Mouse (Mus musculus) cerebellum, adult 18-20 months (tissue): Measurements from ENCODE around the gene Cela1.

Source experiments
- DNase-seq, 2 experiments: peaks; one replicate each; pipeline ENCODE4 v3.0.0; 2021

The Cela1 gene

GRCm38 (mm10) chr15:100669337-100669736, 18.4 kb downstream of the Cela1 start, which contains the start of gene Bin2:
Gene Bin2 (minus strand): TSS chr15:100669553.
- DNase-seq = no peak

GRCm38 (mm10) chr15:100667871-100668545, 19.7 kb downstream of the Cela1 start:
- DNase-seq = no peak

- DNase-seq = no peak
Observed at GRCm38 (mm10) chr15:100667420-100667819, 20.3 kb downstream of the Cela1 start.

- DNase-seq = no peak
Observed at GRCm38 (mm10) chr15:100666851-100667250, 20.9 kb downstream of the Cela1 start.

GRCm38 (mm10) chr15:100666219-100666696, 21.5 kb downstream of the Cela1 start:
- DNase-seq = no peak

- no peak for DNase-seq
Observed at GRCm38 (mm10) chr15:100665411-100666218, 22.1 kb downstream of the Cela1 start.

- no peak for DNase-seq
Observed at GRCm38 (mm10) chr15:100664813-100665274, 22.9 kb downstream of the Cela1 start.

GRCm38 (mm10) chr15:100660805-100661204, 26.9 kb downstream of the Cela1 start:
- no peak for DNase-seq

- DNase-seq = peak; percentile 45 to 49
Observed at GRCm38 (mm10) chr15:100660306-100660705, 27.4 kb downstream of the Cela1 start.

GRCm38 (mm10) chr15:100655201-100655600, 32.5 kb downstream of the Cela1 start:
- no peak for DNase-seq

- no peak for DNase-seq
Observed at GRCm38 (mm10) chr15:100654271-100654670, 33.5 kb downstream of the Cela1 start.

GRCm38 (mm10) chr15:100651610-100652009, 36.1 kb downstream of the Cela1 start:
- no peak for DNase-seq

GRCm38 (mm10) chr15:100650111-100650510, 37.6 kb downstream of the Cela1 start:
- DNase-seq = peak; percentile 46 to 48

GRCm38 (mm10) chr15:100646161-100646560, 41.6 kb downstream of the Cela1 start:
- peak; percentile 64 to 73 for DNase-seq

GRCm38 (mm10) chr15:100642451-100642850, 45.3 kb downstream of the Cela1 start:
- DNase-seq = no peak

GRCm38 (mm10) chr15:100641226-100641810, 46.4 kb downstream of the Cela1 start:
- no peak for DNase-seq

- no peak for DNase-seq
Observed at GRCm38 (mm10) chr15:100639972-100640750, 47.6 kb downstream of the Cela1 start.

GRCm38 (mm10) chr15:100637661-100638060, 50.1 kb downstream of the Cela1 start:
- peak in 1 of 2 experiments; percentile 16 for DNase-seq

GRCm38 (mm10) chr15:100636700-100637501, 50.8 kb downstream of the Cela1 start, which contains the start of gene Smagp:
Gene Smagp (minus strand): TSS chr15:100636940.
- DNase-seq = no peak

- DNase-seq = no peak
Observed at GRCm38 (mm10) chr15:100635851-100636645, 51.7 kb downstream of the Cela1 start.

GRCm38 (mm10) chr15:100635239-100635638, 52.5 kb downstream of the Cela1 start:
- no peak for DNase-seq
